Mouse (Mus musculus) myocyte (in vitro differentiated cells): ENCODE results near the gene Cant1.

Experiments used
- E2F4 ChIP-seq: IDR thresholded peaks from one replicate; pipeline ENCODE4 v1.6.1; 2011; ENCODE audit warnings: mild to moderate bottlenecking, control low read depth, moderate library complexity; ENCODE audit not compliant: insufficient read depth
- MYOG ChIP-seq, 3 experiments: IDR thresholded peaks; one replicate each; pipeline ENCODE4 v1.6.1; 2011; ENCODE audit warnings: control low read depth in 2 of 3, low read depth in 2 of 3, mild to moderate bottlenecking in 2 of 3; ENCODE audit not compliant: insufficient read length in 2 of 3, control insufficient read depth in 1 of 3, insufficient read depth in 1 of 3
- POLR2A ChIP-seq: IDR thresholded peaks from one replicate; pipeline ENCODE4 v1.6.1; 2011; ENCODE audit warnings: low read depth, mild to moderate bottlenecking, control low read depth, moderate library complexity; ENCODE audit not compliant: insufficient read length
- POLR2AphosphoS2 ChIP-seq: IDR thresholded peaks from one replicate; pipeline ENCODE4 v1.6.1; 2011; ENCODE audit warnings: low read depth, control low read depth; ENCODE audit not compliant: insufficient read length
- SRF ChIP-seq: IDR thresholded peaks from one replicate; pipeline ENCODE4 v1.6.1; 2011; ENCODE audit warnings: low read depth; ENCODE audit not compliant: control insufficient read depth, insufficient read length
- TCF12 ChIP-seq: IDR thresholded peaks from one replicate; pipeline ENCODE4 v1.6.1; 2011; ENCODE audit warnings: mild to moderate bottlenecking, control low read depth; ENCODE audit not compliant: poor library complexity, insufficient read depth, severe bottlenecking
- TCF3 ChIP-seq: IDR thresholded peaks from one replicate; pipeline ENCODE4 v1.6.1; 2011; ENCODE audit warnings: low read depth, control low read depth; ENCODE audit not compliant: insufficient read length
- USF1 ChIP-seq: IDR thresholded peaks from one replicate; pipeline ENCODE4 v1.6.1; 2011; ENCODE audit warnings: low read depth, mild to moderate bottlenecking, control low read depth, moderate library complexity

GRCm38 (mm10) chr11:118371876-118372275 lies 47.0 kb downstream of the Cant1 start:
- TF ChIP-seq E2F4 (no peak), MYOG (IDR thresholded peaks at IDR 0.05; ENCODE audit: control insufficient read depth in 1 of 3, insufficient read depth in 1 of 3, insufficient read length in 2 of 3, low read depth in 2 of 3) (no peak), POLR2A (no peak), USF1 (no peak), TCF12 (no peak), SRF (no peak), POLR2AphosphoS2 (no peak), TCF3 (no peak)
